Mouse (Mus musculus) limb, embryonic 11.5 days (tissue): ENCODE data around the gene Trim67. TPM values are rescaled to one million over a fixed set of nuclear protein-coding genes. Genes with fewer than 3 reads are reported as not detected.

Source experiments
- ATAC-seq: fragments of 200-750 bp; cut with Nextera tagmentation; 2 replicates; pipeline ENCODE4 v1.8.0; 2017; ENCODE audit warnings: low read depth; ENCODE audit not compliant: insufficient number of reproducible peaks, low FRiP score, low TSS enrichment
- DNase-seq: peaks from one replicate; pipeline ENCODE4 v3.0.0-alpha.2; 2015; ENCODE audit warnings: low spot score
- H3K27ac ChIP-seq: fragments of 300-500 bp; sonication (generic); replicated peaks from 2 replicates; pipeline ENCODE4 v1.5.1; 2014; ENCODE audit warnings: low read depth, mild to moderate bottlenecking, low read length
- H3K27me3 ChIP-seq: fragments of 300-500 bp; sonication (generic); 2 replicates; pipeline ENCODE4 v1.6.1; 2014; ENCODE audit warnings: mild to moderate bottlenecking, low read length, mixed read lengths; ENCODE audit not compliant: control insufficient read depth, insufficient read depth
- H3K36me3 ChIP-seq: fragments of 300-500 bp; sonication (generic); 2 replicates; pipeline ENCODE4 v1.6.1; 2014; ENCODE audit warnings: mild to moderate bottlenecking, low read length, moderate library complexity, mixed read lengths; ENCODE audit not compliant: control insufficient read depth, insufficient read depth
- H3K4me1 ChIP-seq: fragments of 300-500 bp; sonication (generic); 2 replicates; pipeline ENCODE4 v1.6.1; 2014; ENCODE audit warnings: low read length, mixed read lengths; ENCODE audit not compliant: control insufficient read depth, insufficient read depth
- H3K4me2 ChIP-seq: fragments of 300-500 bp; sonication (generic); 2 replicates; pipeline ENCODE4 v1.6.1; 2014; ENCODE audit warnings: low read depth, mild to moderate bottlenecking, moderate library complexity; ENCODE audit not compliant: severe bottlenecking
- H3K4me3 ChIP-seq: fragments of 300-500 bp; sonication (generic); 2 replicates; pipeline ENCODE4 v1.5.1; 2014; ENCODE audit warnings: low read depth, low read length
- H3K9ac ChIP-seq: fragments of 300-500 bp; sonication (generic); 2 replicates; pipeline ENCODE4 v1.6.1; 2014; ENCODE audit warnings: mild to moderate bottlenecking, low read length
- H3K9me3 ChIP-seq: fragments of 300-500 bp; sonication (generic); 2 replicates; pipeline ENCODE4 v1.6.1; 2016; ENCODE audit warnings: low read length; ENCODE audit not compliant: control insufficient read depth
- WGBS: fragments of 180-500 bp; shearing (Covaris S2); extraction: QIAGEN DNeasy Blood & Tissue Kit; methylation state at CpG from one replicate; pipeline ENCODE4 v1.1.7; 2014; 5-methylcytosine and 5-hydroxymethylcytosine counted together
- polyA plus RNA-seq: library from polyadenylated mRNA; unstranded; fragments of >200 nt; fragmentation: Nextera tagmentation; extraction: Ambion mirVana; gene quantifications from 2 replicates; pipeline ENCODE4 v1.2.1, GENCODE M21; 2014

The Trim67 gene
- polyA plus RNA-seq, 1 experiment from 2014 or later: 0.01 TPM

GRCm38 (mm10) chr8:124872690-124873089 is 79.8 kb downstream of the Trim67 start:
- no peak overlapping the region for H3K4me3 ChIP-seq
- no peak overlapping the region for H3K9ac ChIP-seq
- no peak overlapping the region for H3K27ac ChIP-seq
- H3K27me3 ChIP-seq: no peaks in the 10 kb centered on the region
- H3K4me1 ChIP-seq: no peaks in the 10 kb centered on the region
- no peak for DNase-seq
- no peak overlapping the region for H3K4me2 ChIP-seq
- no peak for ATAC-seq
- no peaks in the 10 kb centered on the region; the same call in 1 of the 2 replicates for H3K9me3 ChIP-seq
- H3K36me3 ChIP-seq: peaks cover 27% of the 10 kb centered on the region
- WGBS: 89% methylated on average over 5 of the region's 5 CpGs

- no peak overlapping the region for H3K27ac ChIP-seq
- no peak overlapping the region for H3K4me2 ChIP-seq
- H3K4me3 ChIP-seq: no peak overlapping the region
- ATAC-seq (no peak), DNase-seq (no peak)
- no peaks in the 10 kb centered on the region for H3K27me3 ChIP-seq
- no peak overlapping the region for H3K9ac ChIP-seq
- no peaks in the 10 kb centered on the region for H3K4me1 ChIP-seq
- 85% methylated on average over 5 of the region's 5 CpGs for WGBS
- no peaks in the 10 kb centered on the region; the same call in 1 of the 2 replicates for H3K9me3 ChIP-seq
- peaks cover 43% of the 10 kb centered on the region for H3K36me3 ChIP-seq
Measured at GRCm38 (mm10) chr8:124878141-124878540, 85.2 kb downstream of the Trim67 start.

- H3K4me1 ChIP-seq: no peaks in the 10 kb centered on the region
- DNase-seq (no peak), ATAC-seq (no peak)
- no peak overlapping the region for H3K9ac ChIP-seq
- no peak overlapping the region for H3K27ac ChIP-seq
- H3K27me3 ChIP-seq: no peaks in the 10 kb centered on the region
- no peak overlapping the region for H3K4me3 ChIP-seq
- no peaks in the 10 kb centered on the region; the same call in 1 of the 2 replicates for H3K9me3 ChIP-seq
- WGBS: 91% methylated on average over 10 of the region's 10 CpGs
- H3K4me2 ChIP-seq: no peak overlapping the region
- H3K36me3 ChIP-seq: peaks cover 48% of the 10 kb centered on the region
Measured at GRCm38 (mm10) chr8:124878946-124879526, 86.1 kb downstream of the Trim67 start.

Other genes starting within 250 kb of the Trim67 start
- not detected in 2 replicates for gene Agt, start 223.4 kb upstream of the Trim67 start, polyA plus RNA-seq
- not detected in 2 replicates for gene Capn9, start 217.0 kb upstream of the Trim67 start, polyA plus RNA-seq
- 28.2 and 30.4 TPM in 2 replicates for gene 2310022B05Rik, start 129.7 kb upstream of the Trim67 start, polyA plus RNA-seq
- gene Ttc13, start 71.1 kb upstream of the Trim67 start, polyA plus RNA-seq: 49.5 and 53.9 TPM in 2 replicates
- gene Arv1, start 71.0 kb upstream of the Trim67 start, polyA plus RNA-seq: 27.3 and 30.5 TPM in 2 replicates
- gene Fam89a, start 41.3 kb upstream of the Trim67 start, polyA plus RNA-seq: 3.7 and 4.5 TPM in 2 replicates
- gene Gnpat, start 69.9 kb downstream of the Trim67 start, polyA plus RNA-seq: 121 and 128 TPM in 2 replicates
- 58.4 and 58.9 TPM in 2 replicates for gene 2810004N23Rik, start 70.0 kb downstream of the Trim67 start, polyA plus RNA-seq
- 7.0 and 8.1 TPM in 2 replicates for gene Exoc8, start 104.6 kb downstream of the Trim67 start, polyA plus RNA-seq
- gene Sprtn, start 104.8 kb downstream of the Trim67 start, polyA plus RNA-seq: 8.9 and 9.3 TPM in 2 replicates
- gene Egln1, start 156.2 kb downstream of the Trim67 start, polyA plus RNA-seq: 15.1 and 15.3 TPM in 2 replicates
- gene Tsnax, start 219.9 kb downstream of the Trim67 start, polyA plus RNA-seq: 143 and 144 TPM in 2 replicates